Mouse (Mus musculus) thymus, postnatal 10 days (tissue): Measurements from ENCODE around the gene Eml4.

Experiments used
- DNase-seq, 2 experiments: peaks; one replicate each; pipeline ENCODE4 v3.0.0; 2021; ENCODE audit warnings: low spot score in 2 of 2

Eml4 gene

GRCm38 (mm10) chr17:83350379-83351091 is at the start of gene Eml4:
Gene Eml4, plus strand, starts transcription at chr17:83350931.
- peak; percentile 88 to 97 for DNase-seq

- no peak for DNase-seq
These were observed 49.3 kb upstream of the Eml4 start for GRCm38 (mm10) chr17:83301433-83301832.

- DNase-seq, result no peak
These were observed 46.5 kb upstream of the Eml4 start for GRCm38 (mm10) chr17:83304089-83304822.

- DNase-seq, result no peak
These were observed 43.6 kb upstream of the Eml4 start for GRCm38 (mm10) chr17:83306964-83307640.

GRCm38 (mm10) chr17:83307641-83308296 is 43.0 kb upstream of the Eml4 start:
- DNase-seq, result no peak

- no peak for DNase-seq
These were observed 42.3 kb upstream of the Eml4 start for GRCm38 (mm10) chr17:83308451-83308850.

- DNase-seq, result no peak
These were observed 41.5 kb upstream of the Eml4 start for GRCm38 (mm10) chr17:83309243-83309642.

GRCm38 (mm10) chr17:83311806-83312205 is 38.9 kb upstream of the Eml4 start:
- DNase-seq, result no peak

GRCm38 (mm10) chr17:83312244-83312918 is 38.4 kb upstream of the Eml4 start:
- DNase-seq, result peak in 1 of 2 experiments; percentile 10

- no peak for DNase-seq
These were observed 37.6 kb upstream of the Eml4 start for GRCm38 (mm10) chr17:83313046-83313689.

GRCm38 (mm10) chr17:83315476-83315875 is 35.3 kb upstream of the Eml4 start:
- DNase-seq, result no peak

- no peak for DNase-seq
These were observed 28.0 kb upstream of the Eml4 start for GRCm38 (mm10) chr17:83322621-83323335.

- no peak for DNase-seq
These were observed 27.1 kb upstream of the Eml4 start for GRCm38 (mm10) chr17:83323410-83324268.

GRCm38 (mm10) chr17:83324269-83324616 is 26.5 kb upstream of the Eml4 start:
- no peak for DNase-seq

GRCm38 (mm10) chr17:83335183-83335584 is 15.5 kb upstream of the Eml4 start:
- no peak for DNase-seq

- DNase-seq, result no peak
These were observed 13.5 kb upstream of the Eml4 start for GRCm38 (mm10) chr17:83337051-83337898.

- DNase-seq, result no peak
These were observed 11.2 kb upstream of the Eml4 start for GRCm38 (mm10) chr17:83339368-83340085.
